Mouse (Mus musculus) olfactory bulb, adult 2 months (tissue): ENCODE data around the gene Zfp971.
"Not testable (repeated sequence)": the region's sequence is repeated elsewhere in the genome, so short reads cannot be mapped to it uniquely, and the experiment has no call there.

Source experiments
- CTCF ChIP-seq: fragments of 200-500 bp; IDR thresholded peaks from 2 replicates; pipeline ENCODE4 v1.5.1; 2012; ENCODE audit warnings: low read depth, mild to moderate bottlenecking, low read length, moderate library complexity; ENCODE audit not compliant: insufficient read depth
- POLR2A ChIP-seq: fragments of 200-500 bp; IDR thresholded peaks from 2 replicates; pipeline ENCODE4 v1.6.1; 2012; ENCODE audit warnings: mild to moderate bottlenecking, low read depth, low read length, moderate library complexity; ENCODE audit not compliant: insufficient read depth

GRCm38 (mm10) chr2:178078166-178078717, 55.2 kb downstream of the Zfp971 start, which contains the start of gene Zfp931:
- not testable (repeated sequence) for TF ChIP-seq CTCF, POLR2A
